Mouse (Mus musculus) spleen, postnatal 14 days (tissue): ENCODE measurements at regions not wholly inside any gene's neighbourhood (a gene's known extent, or its start where the extent isn't known, plus 50 kb on each side); places are given as distances from the start of the nearest gene placed in this dataset.

Source experiments
- DNase-seq, 2 experiments: peaks; one replicate each; pipeline ENCODE4 v3.0.0; 2021 to 2022; ENCODE audit warnings: low spot score in 2 of 2

DNA sequence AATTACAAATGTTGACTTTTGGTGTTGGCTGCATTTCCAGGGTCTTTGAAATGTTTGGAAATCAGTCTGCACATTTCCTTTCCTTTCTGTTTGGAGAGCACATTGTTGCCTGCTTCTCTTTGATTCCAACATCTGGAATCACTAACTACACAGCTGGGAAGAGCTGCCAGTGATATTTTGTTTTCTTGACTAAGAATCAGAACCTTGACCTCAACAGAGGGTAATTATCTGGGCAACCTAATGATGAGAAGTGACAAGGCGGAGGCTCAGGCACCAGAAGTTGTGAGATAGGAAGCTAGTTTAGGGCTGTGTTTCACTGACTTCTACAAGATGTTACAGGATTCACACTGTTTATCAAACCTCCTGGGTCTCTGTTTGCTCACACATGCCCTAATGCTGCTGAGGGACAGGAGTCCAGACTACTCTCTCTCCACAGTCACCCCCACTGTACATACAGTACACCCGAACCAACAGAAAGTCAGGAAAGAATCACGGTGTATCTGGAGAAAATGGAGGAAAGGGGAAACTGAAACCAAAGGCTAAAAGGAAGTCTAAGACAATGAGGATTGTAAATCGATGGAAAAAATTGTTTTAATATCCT lies 359.8 kb downstream of the Rnd3 start:
- DNase-seq = no peak

DNA sequence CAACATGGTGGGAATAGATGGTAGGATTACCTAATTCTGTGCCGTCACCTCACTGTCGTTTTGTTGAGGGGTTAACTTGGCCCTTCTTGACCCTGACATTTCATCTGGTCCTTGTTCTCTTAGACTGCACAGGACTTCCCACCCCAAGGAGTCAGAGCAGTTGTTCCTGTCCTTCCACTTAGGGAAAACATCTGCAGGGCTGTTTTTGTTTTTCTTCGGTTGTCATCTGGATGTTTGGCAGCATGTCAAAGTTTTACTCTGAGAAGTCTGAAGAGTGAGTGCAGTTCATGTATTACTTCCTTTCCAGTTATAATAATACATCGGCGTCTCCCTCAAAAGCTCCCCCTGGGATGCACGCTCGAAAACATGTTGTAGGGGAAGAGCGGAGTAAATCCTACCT lies 376.8 kb downstream of the Rnd3 start:
- no peak for DNase-seq

DNA sequence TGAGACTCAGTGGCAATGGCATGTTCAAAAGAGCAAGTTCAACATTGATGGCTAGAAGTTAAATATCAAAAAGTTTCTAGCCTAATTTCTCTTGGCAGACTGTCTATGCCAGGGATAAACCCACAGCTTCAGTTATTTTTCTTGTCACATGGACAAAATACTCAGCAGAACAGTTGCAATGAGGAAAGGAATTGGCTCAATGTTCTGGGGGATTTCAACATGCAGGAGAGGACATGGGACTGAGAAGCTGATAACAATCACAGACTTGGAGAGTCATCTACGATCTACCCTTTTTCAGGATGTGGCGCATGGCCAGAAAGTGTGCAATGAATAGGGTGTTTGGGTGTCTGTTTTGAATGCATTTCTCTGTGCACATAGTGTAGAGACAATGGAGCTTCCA lies 389.9 kb downstream of the Rnd3 start:
- no peak for DNase-seq

DNA sequence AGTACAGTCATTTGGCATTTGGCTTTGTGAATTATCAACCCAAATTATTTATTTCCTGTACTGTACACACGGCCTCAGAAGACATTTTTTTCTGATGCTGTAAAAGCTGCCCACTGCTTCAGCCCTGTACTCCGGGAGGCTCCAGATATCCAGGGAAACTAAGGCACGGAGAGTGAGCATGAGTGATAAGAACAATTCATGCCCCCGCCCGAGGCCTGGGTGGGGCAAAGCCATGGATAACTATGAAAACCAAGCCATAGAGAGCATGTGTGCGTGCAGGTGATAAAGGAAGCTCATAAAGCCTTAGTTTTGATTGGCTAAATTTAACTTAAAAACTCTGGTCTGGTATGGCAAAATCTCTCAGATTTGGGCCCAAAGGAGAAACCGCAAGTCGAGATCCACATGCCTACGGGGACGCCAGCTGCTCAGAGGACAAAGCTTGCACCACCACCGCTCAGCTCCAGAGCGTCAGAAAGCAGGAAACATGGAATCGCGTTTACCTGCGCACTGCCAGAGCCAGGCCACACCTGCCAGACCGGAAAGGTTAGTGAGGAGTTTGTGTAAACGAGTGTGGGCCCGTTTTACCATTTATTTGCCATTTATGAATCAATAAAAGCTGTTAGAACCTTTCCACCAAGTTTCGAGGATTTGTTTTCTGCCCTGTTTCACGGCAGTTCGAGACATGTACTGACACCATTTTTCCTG lies 390.9 kb downstream of the Rnd3 start:
- no peak for DNase-seq

DNA sequence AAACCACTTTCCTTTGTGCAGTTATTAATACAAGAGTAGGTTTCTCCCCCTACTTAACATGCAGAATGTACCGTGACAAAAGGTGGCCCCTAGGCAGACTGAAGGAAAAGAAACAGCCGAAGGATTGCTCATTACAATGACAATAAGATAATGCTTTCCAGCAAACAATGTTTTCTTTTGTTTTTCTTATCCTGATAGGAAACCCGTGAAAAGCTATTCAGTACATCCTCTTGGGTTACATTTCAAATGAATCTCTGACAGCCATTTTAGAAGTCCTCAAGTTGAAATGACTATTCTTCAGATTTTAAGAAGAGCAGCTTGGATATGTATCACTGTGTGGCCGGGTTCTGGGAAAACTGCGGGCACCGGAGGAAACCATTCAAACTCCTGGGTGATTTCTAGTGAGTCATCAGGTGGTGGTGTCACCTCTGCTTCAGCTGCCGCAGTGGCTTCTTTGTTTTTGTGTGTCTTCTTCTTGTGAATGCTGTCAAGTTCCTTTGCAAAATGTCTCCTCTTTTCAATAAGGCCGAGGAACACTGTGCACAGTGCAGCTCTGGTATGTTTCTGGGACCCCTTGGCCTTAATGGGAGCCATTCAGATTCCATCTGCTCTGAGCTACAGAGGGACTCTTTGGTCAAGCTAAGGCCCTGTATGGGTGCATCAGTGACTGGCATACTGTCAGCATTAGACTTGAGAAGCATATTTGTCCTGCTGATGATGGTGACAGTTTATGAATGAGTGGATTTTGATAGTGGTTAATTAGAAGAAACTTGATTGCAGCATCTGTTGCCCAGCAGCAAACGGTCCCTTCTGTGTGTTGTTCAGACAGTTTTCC lies 393.1 kb downstream of the Rnd3 start:
- DNase-seq = no peak

DNA sequence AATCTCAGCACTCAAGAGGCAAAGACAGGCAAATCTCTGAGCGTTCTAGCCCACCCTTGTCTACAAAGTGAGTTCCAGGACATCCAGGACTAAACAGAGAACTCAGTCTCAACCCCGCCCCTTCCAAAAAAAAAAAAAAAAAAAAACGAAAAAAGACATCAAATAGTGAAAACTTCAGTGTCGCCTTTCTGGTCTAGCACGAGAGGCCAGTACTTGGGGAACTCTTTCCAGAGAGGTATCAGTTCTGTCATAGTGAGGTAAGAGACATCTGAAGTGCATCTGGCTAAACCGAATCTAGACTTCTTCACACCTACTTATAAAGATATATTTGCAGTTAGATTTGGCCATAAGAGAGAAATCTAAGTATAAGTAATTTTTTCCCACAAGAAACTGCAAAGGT lies 393.8 kb downstream of the Rnd3 start:
- DNase-seq = no peak

DNA sequence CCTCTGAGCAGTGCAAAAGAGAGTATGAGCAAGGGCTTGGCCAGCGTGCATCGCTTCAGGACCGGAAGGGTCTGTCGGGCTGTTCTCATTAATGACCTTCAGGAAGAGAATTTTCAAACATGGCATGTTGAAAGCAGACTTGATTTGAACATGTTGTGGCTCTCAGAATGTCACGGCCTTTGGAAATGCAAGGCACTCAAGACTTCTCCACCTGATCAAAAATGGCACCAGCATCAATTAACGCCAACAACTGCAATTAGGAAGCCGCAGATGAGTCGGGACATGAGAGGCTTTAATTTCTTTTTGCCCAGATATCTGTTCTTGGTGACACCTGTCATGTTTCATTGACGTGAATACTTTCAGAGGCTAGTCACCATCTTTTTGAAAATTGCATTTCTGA lies 396.5 kb downstream of the Rnd3 start:
- no peak for DNase-seq

DNA sequence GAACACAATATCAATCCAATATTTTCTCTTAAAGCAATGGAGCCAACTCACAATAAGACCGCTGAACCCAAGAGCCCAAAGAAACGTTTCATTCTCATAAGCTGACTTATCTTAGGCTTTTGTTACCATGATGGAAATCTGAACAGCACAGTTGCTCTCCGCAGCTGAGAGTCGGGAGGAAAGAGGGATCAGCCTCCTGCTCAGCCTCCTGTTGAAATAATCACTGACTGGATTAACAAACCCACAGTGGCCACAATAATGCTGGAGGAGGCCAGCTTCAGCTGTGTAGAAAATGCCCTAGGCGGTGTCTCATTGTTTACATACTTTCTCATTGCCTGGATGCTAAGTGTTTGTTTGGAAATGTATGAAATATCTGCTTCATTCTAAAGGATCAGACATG lies 398.1 kb downstream of the Rnd3 start:
- DNase-seq = no peak

DNA sequence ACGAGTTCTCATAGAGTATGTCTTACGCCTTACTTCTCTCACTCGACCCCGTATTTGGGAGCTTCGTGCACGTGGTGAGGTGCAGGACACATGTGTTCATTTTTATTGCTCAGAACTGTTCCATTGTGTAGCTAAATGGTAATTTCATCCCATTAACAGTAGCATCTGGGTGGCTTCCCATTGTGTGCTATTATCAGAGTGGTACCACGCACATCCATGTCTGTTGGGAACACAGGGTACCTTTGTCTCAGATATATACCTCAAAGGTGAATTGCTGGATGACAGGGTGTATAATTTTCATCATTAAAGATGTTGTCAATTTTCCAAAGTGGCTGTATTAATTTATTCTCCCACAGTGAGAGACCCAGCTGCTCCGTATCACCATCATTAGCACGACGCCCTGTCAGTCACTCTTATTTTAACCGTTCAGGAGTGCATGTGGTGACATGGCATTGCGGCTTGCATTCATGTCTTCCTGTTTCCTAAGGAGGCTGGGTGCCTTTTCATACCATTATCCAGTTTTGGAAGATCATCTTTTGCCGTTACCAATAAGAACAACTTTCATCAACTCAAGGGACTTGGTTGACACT lies 404.2 kb downstream of the Rnd3 start:
- DNase-seq = no peak

DNA sequence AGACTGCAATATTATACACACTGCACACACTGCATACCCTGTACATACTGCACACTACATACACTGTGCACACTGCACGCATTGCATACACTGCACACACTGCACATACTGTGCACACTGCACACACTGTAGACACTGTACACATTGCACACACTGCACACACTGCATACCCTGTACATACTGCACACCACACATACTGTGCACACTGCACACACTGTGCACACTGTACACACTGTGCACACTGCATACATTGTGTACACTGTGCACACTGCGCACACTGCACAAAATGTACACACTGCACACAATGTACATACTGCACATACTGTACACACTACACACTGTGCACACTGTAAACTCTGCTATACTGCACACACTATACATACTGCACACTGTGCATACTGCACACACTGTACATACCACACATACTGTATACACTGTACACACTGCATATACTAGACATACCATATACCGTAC lies 405.1 kb downstream of the Rnd3 start:
- no peak for DNase-seq

DNA sequence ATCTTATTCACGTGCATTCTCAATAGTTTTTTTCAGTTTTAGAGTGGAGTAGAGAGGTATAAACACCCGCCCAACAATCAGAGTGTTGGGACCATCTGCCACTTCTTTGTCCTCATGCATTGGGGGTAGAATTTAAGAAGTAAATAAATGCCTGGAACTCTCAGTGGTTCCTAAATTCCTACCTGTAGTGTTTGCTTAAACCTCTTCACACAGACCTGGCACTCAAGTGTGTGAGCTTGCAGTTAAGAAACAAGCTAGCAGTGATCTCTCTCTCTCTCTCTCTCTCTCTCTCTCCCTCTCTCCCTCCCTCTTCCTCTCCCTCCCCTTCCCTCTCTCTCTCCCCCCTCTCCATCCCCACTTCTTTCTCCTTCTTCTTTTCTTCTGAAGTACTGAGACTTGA lies 406.5 kb downstream of the Rnd3 start:
- no peak for DNase-seq

DNA sequence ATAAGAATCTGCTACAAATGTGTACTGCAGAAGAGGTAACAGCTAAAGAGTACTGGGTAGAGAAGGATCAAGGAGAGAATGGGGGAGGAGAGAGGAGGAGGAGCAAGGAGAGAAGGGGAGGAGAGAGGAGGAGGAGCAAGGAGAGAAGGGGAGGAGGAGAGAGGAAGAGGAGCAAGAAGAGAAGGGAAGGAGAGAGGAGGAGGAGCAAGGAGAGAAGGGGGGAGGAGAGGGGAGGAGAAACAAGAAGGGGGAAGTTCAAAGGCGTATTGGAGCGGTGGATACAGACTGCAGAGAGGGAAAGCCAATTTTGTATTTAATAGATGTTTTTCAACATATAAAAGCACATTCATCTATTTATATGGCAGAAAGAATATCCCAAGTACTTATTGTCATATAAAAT lies 407.6 kb downstream of the Rnd3 start:
- DNase-seq = no peak

DNA sequence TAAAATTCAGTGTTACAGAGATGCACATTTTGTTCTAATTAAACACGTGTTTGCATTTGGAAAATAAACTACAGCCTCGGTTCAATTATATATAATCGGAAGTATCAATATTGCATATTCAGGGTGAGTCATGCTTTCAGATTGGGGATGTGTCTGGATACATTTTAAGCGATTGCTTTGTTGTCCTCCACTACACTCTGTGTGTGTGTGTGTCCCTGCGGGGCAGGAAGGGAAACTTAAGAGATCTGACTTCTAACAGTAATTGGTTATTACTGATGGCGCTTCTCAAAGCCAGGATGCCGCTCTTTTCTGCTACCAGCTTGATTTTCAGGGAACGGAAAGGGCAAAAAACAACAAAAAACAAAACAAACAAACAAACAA lies 409.3 kb downstream of the Rnd3 start:
- no peak for DNase-seq

DNA sequence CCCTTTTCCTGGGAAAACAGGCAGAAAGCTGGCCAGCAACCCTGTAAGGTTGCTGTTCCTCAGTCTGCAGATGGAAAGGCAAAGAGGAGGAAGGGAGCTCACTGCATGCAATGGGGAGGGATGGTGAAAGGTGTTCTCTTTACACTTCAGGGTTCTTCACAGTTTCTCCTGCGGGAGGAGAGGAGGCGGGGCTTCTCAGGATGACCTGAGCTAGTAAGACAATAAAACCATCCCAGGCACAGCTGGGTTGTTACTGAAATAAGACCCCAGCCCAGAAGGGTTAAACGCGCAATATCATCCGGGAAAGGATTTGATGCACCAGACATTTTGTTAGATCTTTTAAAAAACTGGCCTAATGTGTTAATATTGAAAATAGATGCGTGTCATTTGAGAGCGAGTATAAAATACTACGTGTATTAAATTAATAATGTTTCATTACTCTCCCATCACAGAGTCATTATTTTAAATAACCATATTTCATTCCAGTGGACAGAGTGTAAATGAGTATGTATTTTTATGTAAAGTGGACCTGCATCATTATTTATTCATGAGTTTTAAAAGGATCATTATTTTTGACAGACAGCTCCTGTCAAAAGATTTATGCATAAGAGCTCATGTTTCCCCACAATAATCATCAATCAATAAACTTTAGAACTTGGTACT lies 409.8 kb downstream of the Rnd3 start:
- no peak for DNase-seq

DNA sequence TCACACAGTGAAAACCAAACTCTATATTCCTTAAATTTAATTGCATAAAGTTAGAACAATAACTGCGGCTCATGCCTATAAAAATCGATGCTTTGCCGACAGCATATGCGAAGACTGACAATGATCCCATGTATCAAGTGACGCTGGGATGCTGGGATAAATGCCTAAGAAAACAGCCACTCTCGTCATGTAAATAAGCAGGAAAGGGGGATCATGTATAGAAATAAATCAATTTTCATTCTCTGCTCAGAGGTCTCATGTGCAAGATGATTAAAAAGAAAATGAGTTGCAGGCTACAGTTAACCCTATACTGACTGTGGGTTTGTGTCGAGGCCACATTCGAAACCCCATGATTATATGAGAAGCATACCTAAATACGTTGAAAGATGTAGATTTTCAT lies 411.2 kb downstream of the Rnd3 start:
- DNase-seq = no peak

DNA sequence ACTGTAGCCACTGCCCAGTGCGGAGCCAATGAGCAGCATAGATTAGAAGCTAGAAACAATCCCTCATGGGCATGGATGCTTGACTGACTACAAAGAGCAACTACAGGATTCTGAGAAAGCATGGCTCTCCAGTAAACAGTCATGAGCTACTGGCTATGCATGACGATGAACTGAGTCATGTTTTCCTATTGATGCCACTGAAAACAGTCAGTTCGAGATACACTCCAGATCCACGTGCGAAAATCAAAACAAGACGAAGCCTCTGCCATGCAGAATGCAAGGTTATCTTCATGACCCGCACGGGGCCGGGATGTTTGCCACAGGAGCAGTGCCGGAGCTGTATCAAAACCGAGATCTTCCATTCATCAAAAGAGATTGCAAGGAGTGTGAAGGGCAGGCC lies 413.9 kb downstream of the Rnd3 start:
- DNase-seq = no peak

DNA sequence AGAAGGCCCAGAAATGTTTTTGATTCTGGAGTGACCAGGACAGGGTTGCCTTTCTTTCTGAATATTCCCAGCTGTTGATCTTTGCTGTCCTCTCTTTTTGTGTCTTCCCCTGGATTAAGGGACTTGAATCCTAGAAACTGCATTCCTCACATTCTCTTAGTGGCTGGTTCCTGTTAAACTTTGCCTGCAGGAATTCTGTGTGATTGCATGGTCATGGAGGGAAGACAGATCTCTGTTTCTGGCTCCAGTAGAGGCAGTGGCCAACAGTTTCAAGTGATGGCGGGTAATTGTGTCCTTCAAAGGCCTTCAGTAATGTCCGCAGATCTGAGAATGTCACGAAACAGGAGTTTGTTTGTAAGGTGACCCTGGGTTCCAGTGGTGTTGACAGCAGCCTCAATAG lies 410.1 kb upstream of the Mmadhc start:
- DNase-seq = no peak

DNA sequence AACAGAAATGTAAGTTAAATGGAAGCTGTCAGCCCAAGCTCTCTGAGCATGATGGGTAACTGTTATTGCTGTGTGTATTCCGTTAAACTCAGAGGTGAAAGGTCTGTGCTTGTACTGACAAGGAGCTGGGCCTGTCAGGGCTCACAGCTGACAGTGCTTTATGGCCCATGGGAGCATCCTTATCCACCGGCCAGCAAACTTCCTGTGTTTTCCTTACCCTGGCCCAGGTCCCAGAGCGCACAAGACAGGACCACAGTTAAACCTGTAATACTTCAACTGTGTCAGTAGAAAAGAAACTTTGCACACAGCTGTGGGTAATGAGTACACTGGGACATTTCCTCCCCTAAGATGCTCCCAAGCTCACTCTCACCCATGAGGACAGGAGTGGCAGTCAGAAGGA lies 407.7 kb upstream of the Mmadhc start:
- DNase-seq = no peak

DNA sequence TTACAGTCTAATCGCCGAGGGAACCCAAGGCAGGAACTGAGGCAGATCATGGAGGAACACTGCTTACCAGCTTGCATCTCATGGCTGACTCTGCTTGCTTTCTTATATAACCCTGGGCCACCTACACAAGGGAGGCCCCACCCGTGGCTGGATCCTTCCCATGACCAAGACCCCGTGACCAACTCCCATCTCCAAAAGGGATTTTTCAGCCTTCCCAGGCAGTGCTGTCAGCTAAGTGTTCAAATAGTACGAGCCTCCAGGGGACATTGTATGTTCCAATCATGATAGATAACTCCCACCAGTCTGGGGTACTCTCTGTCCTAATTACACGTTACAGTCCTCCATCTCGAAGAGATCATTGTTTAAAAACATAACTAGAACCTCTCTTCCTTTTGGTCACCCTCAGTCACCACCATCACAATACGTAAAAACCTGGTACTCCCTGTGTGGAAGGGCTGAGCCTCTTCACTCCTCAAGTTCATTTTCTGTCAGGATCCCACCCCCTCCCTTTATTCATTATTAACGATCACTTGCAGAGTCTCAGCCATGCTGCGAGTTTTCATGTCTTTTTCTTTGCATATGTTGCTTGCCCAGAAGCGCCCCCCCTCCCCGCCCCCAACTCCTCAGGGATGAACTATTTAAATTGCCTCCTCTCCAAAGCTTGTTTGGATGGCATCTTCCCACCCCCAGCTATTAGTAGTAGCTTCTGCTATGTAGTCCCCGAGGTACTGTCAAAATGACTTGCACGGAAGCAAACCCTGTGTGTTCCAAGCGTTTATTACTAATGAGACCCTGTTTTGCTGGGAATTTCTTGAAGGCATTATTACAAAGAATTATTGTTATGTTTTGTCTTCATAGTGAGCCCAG lies 406.2 kb upstream of the Mmadhc start:
- DNase-seq = no peak

DNA sequence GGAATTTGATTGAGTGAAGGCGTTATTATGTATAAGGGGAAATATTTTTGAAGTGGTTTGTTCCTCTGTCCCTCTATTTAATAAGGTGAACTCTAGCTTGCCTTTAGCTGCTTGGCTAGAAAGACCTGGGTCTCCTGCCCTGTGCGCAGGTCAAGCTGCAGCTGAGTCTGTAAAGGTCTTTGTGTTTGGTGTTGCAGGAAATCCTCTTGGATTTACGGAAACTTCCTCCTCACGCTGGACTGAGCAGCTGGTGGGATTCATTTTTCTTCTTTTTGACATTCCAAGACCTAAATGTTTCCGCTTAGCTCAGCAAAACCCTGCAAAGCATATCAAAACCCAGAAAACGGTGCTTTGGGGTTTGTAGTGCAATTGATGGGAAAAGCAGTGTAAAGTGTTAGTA lies 402.2 kb upstream of the Mmadhc start:
- no peak for DNase-seq

DNA sequence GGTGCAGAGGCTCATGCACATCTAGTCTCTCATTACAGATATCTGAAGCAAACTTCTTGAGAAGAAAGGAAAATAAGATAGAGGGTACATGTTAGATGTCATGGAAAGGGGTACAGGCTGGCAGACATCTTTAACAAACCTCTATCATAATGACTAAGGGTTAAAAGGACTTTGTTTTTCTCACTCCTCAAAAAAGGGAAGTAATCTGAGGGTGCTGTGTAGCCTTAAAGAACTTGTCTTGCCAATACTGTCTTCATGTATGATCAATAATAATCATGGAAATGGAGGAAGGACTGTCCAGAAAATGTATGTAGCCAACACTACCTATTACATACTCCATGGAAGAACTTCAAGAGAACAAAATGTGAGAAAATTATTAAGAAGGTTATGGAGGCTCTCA lies 400.0 kb upstream of the Mmadhc start:
- no peak for DNase-seq
